Mouse (Mus musculus) c-Kit-positive CD71-positive TER-119-positive erythroid progenitor cells, embryonic 14.5 days (primary cell): ENCODE results near the gene Slc48a1.

Experiments used
- DNase-seq: peaks from one replicate; pipeline ENCODE4 v3.0.0-alpha.2; 2013; ENCODE audit warnings: low spot score

Slc48a1 gene

DNA sequence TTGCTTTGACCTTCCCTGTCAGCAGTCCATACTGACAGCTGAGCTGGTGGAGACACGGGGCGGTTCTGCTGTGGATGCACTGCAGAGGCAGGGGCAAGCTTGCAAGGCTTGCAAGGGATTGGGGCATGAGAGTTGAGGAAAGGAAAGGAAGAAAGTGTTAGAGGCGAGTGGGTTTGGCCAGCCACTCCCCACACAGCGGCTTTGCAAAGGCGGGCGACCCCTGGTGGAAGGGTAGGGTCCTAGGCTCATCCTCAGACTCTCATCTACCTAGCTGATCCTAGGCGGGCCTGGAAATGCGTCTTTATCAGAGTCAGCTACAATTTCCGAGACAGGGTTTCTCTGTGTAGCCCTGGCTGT lies 4.4 kb downstream of the Slc48a1 start:
- peak; percentile 60 for DNase-seq

DNA sequence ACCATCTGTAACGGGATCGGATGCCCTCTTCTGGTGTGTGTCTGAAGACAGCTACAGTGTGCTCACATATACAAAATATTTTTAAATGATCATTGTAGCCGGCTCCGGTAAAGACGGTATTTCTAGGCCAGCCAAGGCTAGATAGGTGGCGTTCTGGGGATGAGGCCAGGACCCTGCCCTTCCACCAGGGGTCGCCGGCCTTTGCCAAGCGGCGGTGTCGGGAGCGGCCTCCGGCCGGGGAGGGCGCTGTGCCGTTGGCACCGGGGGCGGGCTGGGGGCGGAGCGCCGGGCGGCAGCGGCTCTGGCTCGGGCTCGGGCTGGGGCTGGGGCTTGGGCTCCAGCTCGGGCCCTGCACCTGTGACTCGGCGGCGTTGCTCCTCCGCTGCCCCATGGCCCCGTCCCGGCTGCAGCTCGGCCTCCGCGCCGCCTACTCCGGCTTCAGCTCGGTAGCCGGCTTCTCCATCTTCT lies 5.8 kb downstream of the Slc48a1 start:
- peak; percentile 82 for DNase-seq

DNA sequence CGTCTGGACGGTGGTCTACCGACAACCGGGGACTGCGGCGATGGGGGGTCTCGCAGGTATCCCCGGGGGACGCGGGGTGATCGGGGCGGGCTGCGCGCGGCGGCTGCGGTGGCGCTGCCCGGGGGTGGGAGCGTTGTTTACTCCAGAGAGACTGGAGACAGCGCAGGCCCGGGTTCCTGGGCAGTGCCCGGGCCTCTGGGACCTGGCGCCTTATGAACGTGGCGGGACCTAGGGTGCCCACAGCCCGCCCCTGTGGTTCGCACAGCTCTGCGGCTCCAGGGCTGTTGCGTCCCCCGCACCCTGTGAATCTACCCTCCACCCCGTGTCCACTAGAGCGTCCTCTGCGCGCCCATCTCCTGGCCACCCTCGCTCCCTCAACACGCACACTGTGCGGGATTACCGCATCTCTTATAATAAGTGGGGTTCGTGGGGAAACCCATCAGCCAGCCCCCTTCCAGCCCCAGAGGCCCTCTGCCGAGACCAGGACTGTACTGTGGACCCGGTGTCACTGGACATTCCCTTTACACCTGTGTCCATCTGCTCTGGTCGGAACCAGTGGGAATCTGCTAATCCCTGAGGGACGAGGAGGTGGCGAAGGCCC lies 6.3 kb downstream of the Slc48a1 start:
- peak; percentile 29 for DNase-seq

DNA sequence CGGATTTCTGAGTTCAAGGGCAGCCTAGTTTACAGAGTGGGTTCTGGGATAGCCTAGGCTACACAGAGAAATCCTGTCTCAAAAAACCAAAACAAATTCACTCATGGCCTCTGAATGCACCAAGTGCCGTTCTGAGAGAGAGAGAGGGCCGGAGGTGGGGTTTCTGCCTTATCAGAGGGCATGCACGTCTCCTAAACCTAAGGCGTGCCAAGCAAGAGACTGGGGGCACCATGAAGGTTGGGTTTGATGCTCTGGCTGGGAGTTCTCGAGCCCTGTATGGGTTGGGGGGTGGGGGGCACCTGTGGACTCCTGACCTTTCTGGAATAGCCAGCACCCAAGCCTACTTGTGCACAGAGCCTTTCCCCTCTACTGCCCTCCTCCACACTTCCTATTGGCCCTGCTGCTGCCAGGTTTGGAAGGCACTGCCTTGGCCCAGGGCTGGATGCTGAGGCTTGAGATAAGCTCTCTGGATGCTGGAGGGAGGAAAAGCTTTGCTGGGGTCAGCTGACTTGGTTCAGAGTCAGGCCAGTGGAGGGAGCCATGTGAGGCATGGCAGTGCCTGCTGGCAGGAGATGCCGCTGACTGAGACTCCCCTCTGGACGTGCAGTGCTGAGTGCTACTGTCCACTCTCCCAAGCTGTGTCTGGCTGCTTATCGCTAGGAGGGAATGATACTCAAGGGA lies 7.6 kb downstream of the Slc48a1 start:
- DNase-seq, result peak; percentile 80

DNA sequence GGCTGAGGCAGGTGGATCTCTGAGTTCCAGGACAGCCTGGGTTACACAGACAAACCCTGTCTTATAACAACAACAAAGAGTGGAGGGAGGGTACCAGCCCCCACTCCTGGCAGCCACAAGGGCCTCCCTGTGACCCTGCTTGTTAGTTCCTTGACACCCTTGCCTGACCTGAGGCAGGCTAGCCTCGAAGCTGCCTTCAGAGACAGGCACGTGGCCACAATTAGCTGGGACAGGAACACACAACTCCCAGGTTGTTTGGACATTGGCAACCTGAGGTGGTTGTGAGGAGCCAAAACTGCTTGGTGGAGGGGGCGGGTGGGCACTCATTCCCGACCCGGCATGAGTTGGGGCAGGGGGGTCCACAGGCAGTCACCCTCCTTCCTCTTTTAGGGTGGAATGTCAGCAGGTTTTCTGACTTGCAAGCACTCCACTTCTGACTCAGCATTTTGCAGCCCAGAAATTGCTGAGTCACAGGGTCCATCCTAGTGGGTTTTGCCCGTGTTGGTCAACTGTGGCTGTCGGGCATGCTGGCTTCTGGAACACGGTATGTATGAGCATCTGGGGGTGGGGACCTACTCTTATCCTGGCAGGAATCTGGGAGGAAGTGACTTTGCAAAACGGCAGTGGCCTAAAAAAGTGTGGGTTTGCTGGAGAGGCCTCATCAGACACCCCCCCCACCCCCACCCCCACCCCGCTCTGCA lies 8.2 kb downstream of the Slc48a1 start:
- DNase-seq, result peak; percentile 78

DNA sequence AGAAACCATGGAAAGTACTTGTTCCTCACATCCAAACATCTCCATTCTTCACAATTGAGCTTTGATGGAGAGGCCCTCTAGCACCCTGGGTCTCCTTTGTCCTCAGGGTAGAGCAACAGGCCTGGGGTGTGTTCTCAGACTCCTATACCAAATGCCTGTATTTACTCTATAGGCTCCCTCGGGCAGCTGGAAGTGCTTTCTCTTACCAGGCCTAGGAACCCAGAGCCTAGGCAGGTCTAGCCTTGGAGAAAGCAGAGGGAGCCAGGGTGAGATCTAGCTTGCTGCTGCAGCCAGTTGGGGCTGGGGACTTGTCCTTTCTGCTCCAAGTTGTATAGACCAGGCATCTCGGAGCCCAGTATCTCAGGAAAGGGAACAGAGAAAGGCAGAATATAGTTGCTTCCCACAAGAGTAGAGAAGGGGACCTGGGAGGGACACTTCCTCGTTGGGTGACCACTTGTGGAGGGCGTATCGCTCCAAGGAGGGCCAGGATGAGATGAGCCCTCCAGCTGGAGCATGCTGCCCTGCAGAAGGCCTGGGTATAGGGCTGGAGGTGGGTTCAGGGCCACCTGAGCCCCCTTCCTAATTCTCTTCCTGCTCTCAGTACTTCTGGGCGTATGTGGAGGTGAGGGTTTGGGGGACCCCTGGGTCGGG lies 9.0 kb downstream of the Slc48a1 start:
- no peak for DNase-seq

DNA sequence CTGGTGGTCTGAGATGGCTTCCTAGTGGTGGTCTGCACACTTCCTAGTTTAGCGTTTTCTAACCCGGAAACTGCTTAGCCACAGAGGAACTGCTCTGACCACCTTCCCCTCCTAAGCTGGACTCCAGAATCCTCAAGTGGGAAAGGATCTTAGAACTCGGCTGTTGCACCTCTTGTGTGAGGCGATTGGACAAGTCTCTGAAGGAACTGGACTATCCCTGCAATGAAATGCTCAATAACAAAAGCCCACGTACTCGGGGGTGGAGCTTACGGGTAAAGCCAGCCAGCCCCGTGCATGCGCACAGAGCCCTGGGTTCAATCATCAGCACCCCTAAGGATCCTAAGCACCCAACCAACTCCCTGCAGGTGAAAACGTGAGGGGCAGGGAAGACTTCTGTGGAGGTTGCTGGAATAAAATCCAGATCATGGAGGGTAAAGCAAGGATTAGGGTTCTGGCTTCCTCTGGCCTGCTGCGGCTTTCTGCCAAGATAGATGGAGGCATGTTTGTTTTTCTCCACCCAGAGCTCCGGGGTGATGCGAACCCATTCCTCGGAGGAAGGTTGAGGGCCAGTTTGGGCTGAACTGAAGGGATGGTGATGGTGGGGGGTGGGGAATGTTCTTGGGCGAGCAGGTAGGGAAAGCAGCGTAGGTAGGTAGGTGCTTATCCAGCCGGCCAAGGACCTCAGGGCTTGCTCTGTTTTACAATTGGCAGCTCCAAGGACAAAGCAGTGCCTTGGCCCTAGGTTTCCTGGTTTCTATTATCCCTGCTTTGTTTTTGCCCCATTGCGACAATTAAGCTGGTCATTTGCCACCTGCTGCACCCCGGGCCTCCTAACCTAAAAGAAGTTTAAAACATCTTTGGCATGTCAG lies 9.7 kb downstream of the Slc48a1 start:
- DNase-seq, result no peak

DNA sequence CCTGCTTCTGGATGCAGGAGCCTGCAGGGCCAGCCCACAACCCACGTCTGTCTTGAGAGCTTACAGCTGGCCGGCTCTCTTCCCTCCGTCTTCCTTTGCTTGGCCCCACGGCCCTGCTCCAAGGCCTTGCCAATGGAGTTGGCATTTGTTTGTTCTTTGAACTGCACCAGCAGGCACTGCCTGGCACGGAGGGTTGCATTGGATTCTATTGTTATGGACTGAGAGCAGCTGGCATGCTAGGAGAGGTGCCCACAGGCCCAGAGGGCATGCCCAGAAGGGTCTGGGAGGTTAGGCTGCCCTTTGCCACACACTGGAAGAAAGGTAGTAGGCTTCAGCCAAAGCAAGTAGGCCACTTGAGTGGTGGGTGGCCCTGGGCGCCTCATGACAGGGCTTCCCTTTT lies 10.5 kb downstream of the Slc48a1 start:
- no peak for DNase-seq

DNA sequence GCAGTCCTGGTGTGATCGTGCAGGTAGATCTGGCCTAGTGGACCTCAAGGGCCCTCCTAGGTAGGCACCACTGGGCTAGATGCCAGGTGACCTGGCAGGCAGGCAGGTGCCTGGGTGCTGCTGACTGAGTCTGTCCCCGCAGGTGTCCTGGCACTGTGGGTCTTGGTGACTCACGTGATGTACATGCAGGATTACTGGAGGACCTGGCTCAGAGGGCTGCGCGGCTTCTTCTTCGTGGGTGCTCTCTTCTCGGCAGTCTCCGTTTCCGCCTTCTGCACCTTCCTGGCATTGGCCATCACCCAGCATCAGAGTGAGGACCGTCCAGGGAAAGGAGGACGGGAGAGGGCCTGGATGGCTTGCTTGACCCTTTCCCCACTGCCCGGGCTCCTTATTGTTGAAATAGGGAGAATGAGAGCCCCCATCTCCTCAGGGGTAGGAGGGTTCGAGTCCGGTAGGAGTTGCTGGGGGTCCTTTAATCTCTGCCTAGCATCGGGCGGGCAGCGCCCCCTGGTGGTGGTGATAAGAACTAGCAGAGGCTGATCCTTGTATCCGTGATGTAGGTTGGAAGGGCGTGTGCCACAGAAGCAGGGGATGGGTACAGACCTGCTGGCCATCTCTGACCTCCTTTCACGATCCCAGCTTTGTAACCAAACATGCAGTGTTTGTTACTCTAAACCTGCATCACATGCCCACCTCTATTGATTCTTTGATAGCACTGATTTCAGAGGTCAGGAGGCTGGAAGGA lies 11.6 kb downstream of the Slc48a1 start:
- DNase-seq, result peak; percentile 47

DNA sequence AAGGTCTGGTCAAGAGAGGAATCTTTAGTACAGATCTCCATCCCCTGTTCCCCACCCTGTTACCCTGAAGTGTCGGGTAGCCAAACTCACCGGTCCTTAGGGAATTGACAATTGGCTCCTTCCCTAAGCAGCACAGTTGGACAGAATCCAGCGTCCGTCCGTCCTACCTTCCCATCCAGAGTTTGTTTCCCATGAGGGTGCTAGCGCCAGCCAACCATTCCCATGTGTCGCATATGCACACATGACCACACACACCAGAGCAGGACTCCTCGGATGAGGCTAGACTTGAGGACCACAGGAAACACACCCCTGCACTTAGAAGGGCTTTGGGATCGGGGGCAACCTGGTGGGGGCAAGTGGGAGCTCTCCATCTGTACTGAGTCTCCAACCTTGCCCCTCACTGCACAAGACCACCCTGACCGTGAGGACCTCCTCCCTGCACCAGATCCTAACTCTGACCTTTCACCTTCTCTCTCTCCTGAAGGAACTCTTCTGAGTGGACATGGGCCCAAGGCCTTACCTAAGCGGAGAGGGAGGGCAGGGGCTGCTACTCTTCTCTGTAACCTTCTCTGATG lies 12.9 kb downstream of the Slc48a1 start:
- no peak for DNase-seq

DNA sequence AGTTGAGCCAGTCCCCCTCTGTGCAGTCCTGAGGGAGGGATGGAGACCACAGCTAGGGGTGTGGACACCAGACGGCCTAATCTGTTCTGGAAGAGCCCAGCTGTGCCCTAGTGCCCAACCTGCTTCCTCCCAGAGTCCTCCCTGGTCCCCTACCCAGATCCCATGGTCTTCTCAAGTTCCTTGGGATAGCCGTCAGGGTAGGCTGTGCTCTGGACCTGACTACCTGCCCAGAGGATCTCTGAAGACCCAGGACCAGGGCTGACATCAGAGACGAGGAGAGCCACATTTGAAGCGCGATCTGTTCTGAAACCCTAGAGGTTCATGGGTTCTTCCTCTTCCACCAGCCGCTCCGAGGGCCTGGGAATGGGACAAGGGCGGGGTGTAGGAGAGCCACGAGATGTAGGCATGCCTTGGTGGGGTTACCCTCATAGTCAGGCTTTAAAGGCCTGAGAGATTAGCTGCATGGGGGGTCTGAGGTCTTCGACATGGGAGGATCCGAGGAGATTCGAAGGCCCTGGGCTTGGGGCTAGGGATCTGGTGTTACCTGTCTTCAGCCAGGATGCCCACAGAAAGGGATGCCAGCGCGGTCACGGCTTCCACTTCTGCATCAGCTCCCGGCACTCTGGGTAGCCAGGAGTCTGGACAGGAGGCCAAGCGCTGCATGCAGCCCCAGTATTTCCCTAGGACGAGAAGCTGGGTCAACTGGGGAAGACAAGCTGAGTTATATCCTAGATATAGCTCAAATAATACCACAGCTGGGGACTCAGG lies 15.2 kb downstream of the Slc48a1 start:
- no peak for DNase-seq

DNA sequence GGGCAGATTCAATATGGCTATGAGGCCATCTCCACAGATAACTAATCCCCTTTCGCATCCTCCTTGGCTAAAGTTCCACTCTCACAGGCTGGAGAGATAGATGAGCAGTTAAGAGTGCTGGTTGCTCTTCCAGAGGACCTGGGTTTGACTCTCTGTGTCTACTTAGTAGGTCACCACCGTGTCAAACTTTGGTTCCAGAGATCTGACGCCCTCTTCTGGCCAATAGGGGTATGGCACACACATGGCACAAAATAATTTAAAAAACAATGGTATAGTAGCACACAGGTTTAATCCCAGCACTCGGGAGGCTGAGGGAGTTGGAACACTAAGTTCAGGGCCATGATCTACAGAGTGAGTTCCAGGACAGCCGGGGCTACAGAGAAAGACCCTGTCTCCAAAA lies 15.9 kb downstream of the Slc48a1 start:
- no peak for DNase-seq

DNA sequence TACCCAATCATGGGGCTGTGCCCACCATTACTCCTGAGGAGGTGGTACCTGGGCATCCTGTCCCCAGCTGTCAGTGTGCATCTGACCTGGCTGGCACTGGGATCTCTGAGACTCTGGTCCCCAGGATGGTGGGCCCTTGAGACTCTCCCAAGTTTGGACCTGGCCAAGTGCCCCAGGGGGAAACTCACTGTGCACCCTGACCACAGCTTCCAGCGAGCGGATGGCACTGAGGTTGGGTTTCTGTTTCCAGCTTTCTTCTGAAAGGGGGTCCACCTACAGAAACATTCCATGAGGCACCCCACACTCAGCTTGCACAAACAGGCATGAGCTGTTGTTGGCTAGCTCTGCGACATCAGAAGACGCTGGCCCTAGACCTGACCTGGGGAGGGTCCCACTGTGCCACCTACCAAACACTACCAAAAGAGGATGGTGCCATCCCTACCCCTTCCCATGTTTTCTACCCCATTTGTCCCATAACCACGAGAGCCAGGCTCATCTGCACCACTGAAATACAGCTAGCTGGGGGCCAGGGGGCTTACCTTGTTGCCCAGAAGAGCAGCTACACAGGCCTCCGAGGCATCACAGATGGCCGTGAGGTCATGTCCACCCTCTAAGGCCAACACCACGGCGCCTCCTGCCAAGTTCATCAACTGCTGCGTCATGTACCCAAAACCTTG lies 17.4 kb downstream of the Slc48a1 start:
- DNase-seq, result no peak

DNA sequence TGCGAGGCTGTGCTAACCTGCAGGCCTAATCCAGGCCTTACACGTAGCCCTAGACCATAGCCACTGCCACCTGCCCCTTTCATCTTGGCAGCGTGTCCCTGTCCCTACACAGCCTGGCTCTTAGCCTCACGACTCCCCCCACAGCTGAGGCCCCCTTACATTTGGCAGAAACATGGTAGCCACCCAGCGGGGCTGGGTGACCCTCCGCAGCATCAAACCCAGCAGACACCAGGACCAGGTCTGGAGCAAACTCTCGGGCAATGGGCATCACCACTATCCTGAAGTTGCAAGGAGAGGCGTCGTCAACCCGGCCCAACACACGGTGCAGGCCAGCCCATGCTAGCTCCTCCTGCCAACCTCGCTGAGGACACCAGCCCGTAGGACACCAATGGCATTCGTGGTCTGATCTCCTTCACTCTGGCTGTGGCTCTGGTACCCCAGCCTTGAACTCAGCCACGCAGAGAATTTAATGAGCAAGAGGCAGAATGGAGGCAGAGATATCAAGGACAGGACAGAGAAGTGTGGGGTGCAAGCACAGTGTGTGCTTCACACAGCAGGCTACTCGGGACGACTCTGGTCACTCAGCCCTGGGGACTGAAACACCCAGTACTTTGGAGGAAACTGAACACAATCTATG lies 18.5 kb downstream of the Slc48a1 start:
- DNase-seq, result no peak

DNA sequence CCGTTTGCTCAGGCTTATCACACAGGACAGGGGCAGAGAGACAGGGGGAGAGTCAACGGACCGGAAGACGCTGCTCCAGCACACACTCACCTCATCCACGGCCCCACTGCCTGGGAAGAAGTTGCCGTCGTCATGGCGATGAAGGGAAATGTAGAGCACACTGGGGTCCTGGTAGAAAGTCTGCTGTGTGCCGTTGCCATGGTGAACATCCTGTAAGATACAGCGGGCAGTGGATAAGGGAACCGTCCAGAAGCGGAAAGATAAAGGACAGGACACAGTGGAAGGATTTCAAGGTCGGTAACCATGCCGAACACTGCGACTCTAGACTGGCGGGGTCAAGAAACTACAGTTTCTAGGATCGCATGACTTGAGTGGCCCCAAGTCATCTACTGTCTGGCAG lies 19.8 kb downstream of the Slc48a1 start:
- DNase-seq, result no peak

DNA sequence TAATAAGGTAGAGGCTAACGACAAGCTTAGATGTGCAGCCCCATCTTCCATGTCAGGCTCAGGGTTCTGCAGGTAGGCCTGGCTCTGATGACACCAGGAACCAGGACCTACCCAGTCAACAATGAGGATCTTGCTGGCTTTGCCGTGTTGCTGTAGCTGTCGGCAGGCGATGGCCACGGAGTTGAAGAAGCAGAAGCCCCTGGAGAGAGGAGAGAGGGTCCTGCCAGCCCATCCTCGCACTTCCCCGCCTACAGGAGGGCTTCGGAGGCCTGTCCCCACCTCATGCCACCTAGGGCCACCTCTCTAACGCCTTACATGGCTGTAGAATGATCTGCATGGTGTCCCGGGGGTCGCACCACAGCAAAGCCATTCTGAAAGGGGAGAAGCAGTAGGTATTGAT lies 21.1 kb downstream of the Slc48a1 start:
- no peak for DNase-seq

DNA sequence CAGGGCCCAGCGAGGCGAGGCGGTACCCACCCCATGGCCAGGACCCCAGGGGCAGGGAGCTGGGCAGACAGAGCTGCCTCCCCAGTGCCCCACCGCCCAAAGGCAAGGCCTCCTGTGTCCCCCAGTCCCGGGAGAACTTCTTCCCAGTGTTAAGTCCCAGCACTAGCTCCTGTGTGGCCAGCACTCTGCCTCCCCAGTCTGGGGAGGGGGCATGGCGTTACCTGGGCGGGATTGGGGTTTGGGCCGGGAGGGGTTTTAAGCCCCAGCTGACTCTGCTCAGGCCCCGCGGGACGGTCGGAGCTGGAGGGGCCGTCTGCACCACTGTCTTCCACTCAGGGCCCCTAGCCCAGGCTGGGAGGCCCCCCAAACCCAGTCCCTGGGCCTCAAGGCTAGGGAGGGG lies 22.5 kb downstream of the Slc48a1 start:
- DNase-seq, result no peak

DNA sequence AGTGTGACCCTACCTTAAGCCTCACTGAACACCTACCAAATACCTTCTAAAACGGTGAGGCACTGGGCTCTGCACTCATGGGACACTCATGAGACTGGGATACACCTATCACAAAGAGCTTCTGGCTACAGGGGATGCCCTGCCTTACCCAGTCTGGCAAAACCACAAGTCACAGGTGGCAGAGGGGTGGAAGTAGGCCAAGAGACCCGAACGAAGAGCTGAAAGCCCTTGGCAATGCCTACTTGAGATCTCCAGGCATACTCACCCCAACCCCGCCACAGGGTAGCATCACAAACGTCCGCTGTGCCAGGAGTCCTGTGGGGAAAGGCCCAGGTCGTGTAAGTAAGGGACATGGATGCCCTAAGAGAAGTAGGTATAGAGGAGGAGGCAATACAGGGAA lies 23.5 kb downstream of the Slc48a1 start:
- no peak for DNase-seq

DNA sequence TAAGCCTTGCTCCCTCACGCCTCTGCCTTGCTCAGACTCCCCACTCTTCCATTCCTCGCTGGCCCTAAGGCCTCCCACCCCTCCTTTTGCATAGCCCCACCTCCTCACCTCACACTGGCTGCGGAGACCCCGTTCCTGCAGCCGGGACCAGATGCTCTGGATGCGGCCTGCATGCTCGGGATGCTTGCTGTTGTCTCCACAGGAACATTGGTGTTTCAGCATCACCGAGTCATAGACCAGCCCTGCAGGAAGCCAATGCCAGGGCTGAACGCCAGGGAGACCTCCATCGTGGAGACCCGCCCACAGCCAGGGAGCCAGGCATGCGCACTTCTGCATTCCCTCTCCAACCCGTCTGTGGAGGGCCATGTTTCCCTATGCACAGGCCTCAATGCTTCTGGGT lies 24.3 kb downstream of the Slc48a1 start:
- no peak for DNase-seq
